Mouse (Mus musculus) forebrain, embryonic 14.5 days (tissue): Measurements from ENCODE around the gene Bzw2. TPM values are rescaled to one million over a fixed set of nuclear protein-coding genes. Genes with fewer than 3 reads are reported as not detected.

Source experiments
- ATAC-seq: fragments of 200-750 bp; cut with Nextera tagmentation; 2 replicates; pipeline ENCODE4 v1.8.0; 2017; ENCODE audit warnings: mild to moderate bottlenecking, moderate library complexity
- DNase-seq: peaks from one replicate; pipeline ENCODE4 v3.0.0-alpha.2; 2015; ENCODE audit warnings: low spot score
- H3K27ac ChIP-seq: fragments of 300-500 bp; sonication (generic); 2 replicates; pipeline ENCODE4 v1.5.1; 2014; ENCODE audit warnings: low read depth, mild to moderate bottlenecking, control low read depth, low read length, moderate library complexity
- H3K27me3 ChIP-seq: fragments of 300-500 bp; sonication (generic); replicated peaks from 2 replicates; pipeline ENCODE4 v1.6.1; 2014; ENCODE audit warnings: low read length, control low read depth, mixed read lengths; ENCODE audit not compliant: control insufficient read depth, insufficient read depth
- H3K36me3 ChIP-seq: fragments of 300-500 bp; sonication (generic); 2 replicates; pipeline ENCODE4 v1.6.1; 2014; ENCODE audit warnings: low read length, control low read depth; ENCODE audit not compliant: control insufficient read depth, insufficient read depth
- H3K4me1 ChIP-seq: fragments of 300-500 bp; sonication (generic); 2 replicates; pipeline ENCODE4 v1.6.1; 2014; ENCODE audit warnings: antibody characterized with exemption, low read length, control low read depth; ENCODE audit not compliant: control insufficient read depth, insufficient read depth
- H3K4me2 ChIP-seq: fragments of 300-500 bp; sonication (generic); 2 replicates; pipeline ENCODE4 v1.6.1; 2014; ENCODE audit warnings: mild to moderate bottlenecking, control low read depth, low read length
- H3K4me3 ChIP-seq: fragments of 300-500 bp; sonication (generic); 2 replicates; pipeline ENCODE4 v1.5.1; 2014; ENCODE audit warnings: low read depth, low read length, control low read depth
- H3K9ac ChIP-seq: fragments of 300-500 bp; sonication (generic); 2 replicates; pipeline ENCODE4 v1.6.1; 2014; ENCODE audit warnings: mild to moderate bottlenecking, low read length, control low read depth, moderate library complexity
- H3K9me3 ChIP-seq: fragments of 300-500 bp; sonication (generic); replicated peaks from 2 replicates; pipeline ENCODE4 v1.6.1; 2016; ENCODE audit warnings: low read length, control low read depth, mixed read lengths; ENCODE audit not compliant: control insufficient read depth
- WGBS: fragments of 180-500 bp; shearing (Covaris S2); extraction: QIAGEN DNeasy Blood & Tissue Kit; methylation state at CpG from one replicate; pipeline ENCODE4 v1.1.7; 2014; 5-methylcytosine and 5-hydroxymethylcytosine counted together
- polyA plus RNA-seq: library from polyadenylated mRNA; unstranded; fragments of >200 nt; fragmentation: Nextera tagmentation; extraction: Ambion mirVana; gene quantifications from 2 replicates; pipeline ENCODE4 v1.2.1, GENCODE M21; 2014

Bzw2 gene
- polyA plus RNA-seq, 1 experiment from 2014 or later = 541 TPM

- H3K4me1 ChIP-seq = peaks cover 15% of the 10 kb centered on the region
- no peaks in the 10 kb centered on the region for H3K9me3 ChIP-seq
- WGBS = under 1% methylated on average over 35 of the region's 35 CpGs
- no peaks in the 10 kb centered on the region for H3K36me3 ChIP-seq
- peak within 1 kb of the TSS; percentile 68 for H3K4me2 ChIP-seq
- H3K27me3 ChIP-seq = no peaks in the 10 kb centered on the region
- peak within 1 kb of the TSS; percentile 93 for H3K4me3 ChIP-seq
- H3K9ac ChIP-seq = peak within 1 kb of the TSS; percentile 98
- H3K27ac ChIP-seq = peak within 1 kb of the TSS; percentile 92
- peak; percentile 99 for ATAC-seq
- peak; percentile 97 for DNase-seq
Observed at GRCm38 (mm10) chr12:36042348-36042778, 115.5 kb downstream of the Bzw2 start, which contains the start of gene Tspan13. Gene Tspan13, minus strand, starts transcription at chr12:36042500.

Other genes starting within 250 kb of the Bzw2 start
- gene Agr3, start 232.5 kb downstream of the Bzw2 start, polyA plus RNA-seq = not detected in 2 replicates
- not detected in 2 replicates for gene Agr2, start 165.2 kb downstream of the Bzw2 start, polyA plus RNA-seq
- 249 and 271 TPM in 2 replicates for gene Tspan13, start 115.6 kb downstream of the Bzw2 start, polyA plus RNA-seq
- gene Ankmy2, start 966 bp downstream of the Bzw2 start, polyA plus RNA-seq = 55.4 and 70.3 TPM in 2 replicates
- gene Lrrc72, start 95.3 kb upstream of the Bzw2 start, polyA plus RNA-seq = not detected in 2 replicates
- gene Sostdc1, start 156.1 kb upstream of the Bzw2 start, polyA plus RNA-seq = 11.4 and 11.7 TPM in 2 replicates
- gene Ispd, start 223.4 kb upstream of the Bzw2 start, polyA plus RNA-seq = 7.2 and 7.5 TPM in 2 replicates
- 2.1 and 3.5 TPM in 2 replicates for gene D630036H23Rik, start 224.1 kb upstream of the Bzw2 start, polyA plus RNA-seq